Mouse (Mus musculus): ENCODE measurements around the gene Aggf1. TPM values are rescaled to one million over a fixed set of nuclear protein-coding genes. Genes with fewer than 3 reads are reported as not detected.

The Aggf1 gene
- polyA plus RNA-seq, 1 experiment from 2014 or later = 52.9 TPM

DNA sequence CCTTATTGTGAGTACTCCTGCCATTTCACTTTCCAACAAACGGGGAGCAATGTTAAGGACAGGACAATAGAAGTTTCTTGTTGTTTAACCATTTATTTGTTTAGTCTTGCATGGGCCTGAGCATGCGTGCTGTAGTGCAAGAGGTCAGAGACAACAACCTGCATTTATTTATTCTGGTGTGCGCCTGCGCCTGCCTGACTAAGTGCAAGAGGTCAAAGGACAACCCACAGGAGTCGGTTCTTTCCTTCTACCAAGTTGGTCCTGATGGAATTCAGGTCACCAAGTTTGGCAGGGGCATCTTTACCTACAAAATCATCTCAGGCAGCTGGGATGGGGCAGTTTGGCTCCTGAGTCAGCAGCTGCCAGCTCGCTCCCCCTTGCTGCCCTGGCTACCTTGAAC, 29.3 kb downstream of the Aggf1 start:
- H3K9me3 ChIP-seq (ENCODE audit: control insufficient read depth, low read length) = no peaks in the 10 kb centered on the region
- WGBS = 81% methylated on average over 6 of the region's 6 CpGs
- DNase-seq (ENCODE audit: low spot score) (no peak), ATAC-seq (ENCODE audit: insufficient read depth, low FRiP score, low TSS enrichment) (no peak)
- no peak overlapping the region for H3K27ac ChIP-seq (ENCODE audit: low read depth, low read length)
- no peak overlapping the region for H3K9ac ChIP-seq (ENCODE audit: low read length)
- H3K36me3 ChIP-seq (ENCODE audit: control insufficient read depth, insufficient read depth, low read length) = peaks cover 3% of the 10 kb centered on the region; the same call in 1 of the 2 replicates
- H3K4me3 ChIP-seq (ENCODE audit: low read depth, low read length) = no peak overlapping the region
- no peaks in the 10 kb centered on the region for H3K4me1 ChIP-seq (ENCODE audit: control insufficient read depth, insufficient read depth, low read length)
- no peaks in the 10 kb centered on the region for H3K27me3 ChIP-seq (ENCODE audit: control insufficient read depth, insufficient read depth, low read length)
- no peak overlapping the region for H3K4me2 ChIP-seq (ENCODE audit: low read depth)

DNA sequence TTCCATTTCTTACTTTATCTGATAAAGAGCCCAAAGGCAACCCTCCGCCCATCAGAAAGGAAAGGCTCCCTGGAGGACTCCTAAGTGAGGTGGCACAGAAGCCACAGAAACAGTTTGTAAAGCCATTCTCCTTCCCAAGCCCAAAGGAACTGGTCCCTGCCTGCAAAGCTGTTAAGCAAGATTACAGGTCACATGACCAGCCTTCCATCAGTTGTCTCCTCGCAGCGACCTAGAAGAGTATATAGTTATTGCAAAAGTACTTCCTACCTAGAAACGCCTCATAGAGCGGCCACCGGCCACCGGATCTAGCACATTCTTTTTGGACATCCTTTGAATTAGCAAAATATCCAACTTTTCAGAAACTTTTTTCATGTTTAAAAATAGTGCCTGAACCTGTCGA, 31.7 kb downstream of the Aggf1 start:
- ATAC-seq (ENCODE audit: insufficient read depth, low FRiP score, low TSS enrichment) = no peak
- no peak overlapping the region for H3K4me2 ChIP-seq (ENCODE audit: low read depth)
- no peaks in the 10 kb centered on the region for H3K27me3 ChIP-seq (ENCODE audit: control insufficient read depth, insufficient read depth, low read length)
- H3K36me3 ChIP-seq (ENCODE audit: control insufficient read depth, insufficient read depth, low read length) = no peaks in the 10 kb centered on the region
- no peaks in the 10 kb centered on the region for H3K9me3 ChIP-seq (ENCODE audit: control insufficient read depth, low read length)
- DNase-seq (ENCODE audit: low spot score) = no peak
- no peak overlapping the region for H3K27ac ChIP-seq (ENCODE audit: low read depth, low read length)
- H3K9ac ChIP-seq (ENCODE audit: low read length) = no peak overlapping the region
- no peak overlapping the region for H3K4me3 ChIP-seq (ENCODE audit: low read depth, low read length)
- WGBS = 87% methylated on average over 8 of the region's 8 CpGs
- no peaks in the 10 kb centered on the region for H3K4me1 ChIP-seq (ENCODE audit: control insufficient read depth, insufficient read depth, low read length)

DNA sequence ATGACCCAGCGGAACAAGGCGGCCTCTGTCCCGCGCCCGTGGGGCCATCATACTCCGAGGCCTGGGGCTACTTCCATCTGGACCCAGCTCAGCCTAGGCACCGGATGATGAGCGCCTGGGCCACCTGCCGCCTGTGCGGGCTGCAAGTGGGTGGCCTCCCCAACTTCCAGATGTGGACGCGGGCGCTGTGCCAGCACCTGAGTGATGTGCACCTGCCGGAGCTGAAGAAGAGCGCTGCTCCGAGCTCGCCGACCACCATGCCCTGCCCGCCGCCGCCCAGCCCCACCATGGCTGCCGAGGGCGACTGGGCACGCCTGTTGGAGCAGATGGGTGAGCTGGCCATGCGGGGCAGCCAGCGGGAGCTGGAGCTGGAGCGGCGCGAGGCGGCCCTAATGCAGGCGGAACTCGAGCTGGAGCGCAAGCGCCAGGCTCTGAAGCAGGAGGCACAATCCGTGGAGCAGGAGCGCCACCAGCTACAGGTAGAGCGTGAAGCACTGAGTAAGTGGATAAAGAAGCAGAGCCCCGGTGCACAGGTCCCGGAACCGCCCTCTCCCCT, 39.0 kb downstream of the Aggf1 start:
- Histone ChIP-seq H3K9me3 (ENCODE audit: control insufficient read depth, low read length) (no peaks in the 10 kb centered on the region), H3K36me3 (ENCODE audit: control insufficient read depth, insufficient read depth, low read length) (peaks cover 4% of the 10 kb centered on the region; the same call in 1 of the 2 replicates), H3K27me3 (ENCODE audit: control insufficient read depth, insufficient read depth, low read length) (no peaks in the 10 kb centered on the region), H3K4me1 (ENCODE audit: control insufficient read depth, insufficient read depth, low read length) (no peaks in the 10 kb centered on the region), H3K4me3 (ENCODE audit: low read depth, low read length) (no peak overlapping the region), H3K9ac (ENCODE audit: low read length) (no peak overlapping the region), H3K27ac (ENCODE audit: low read depth, low read length) (no peak overlapping the region), H3K4me2 (ENCODE audit: low read depth) (no peak overlapping the region)
- ATAC-seq (ENCODE audit: insufficient read depth, low FRiP score, low TSS enrichment) (0 out of 2 replicates have a peak, but pooled peaks have one; percentile 35), DNase-seq (ENCODE audit: low spot score) (no peak)
- WGBS = 59% methylated on average over 39 of the region's 40 CpGs

DNA sequence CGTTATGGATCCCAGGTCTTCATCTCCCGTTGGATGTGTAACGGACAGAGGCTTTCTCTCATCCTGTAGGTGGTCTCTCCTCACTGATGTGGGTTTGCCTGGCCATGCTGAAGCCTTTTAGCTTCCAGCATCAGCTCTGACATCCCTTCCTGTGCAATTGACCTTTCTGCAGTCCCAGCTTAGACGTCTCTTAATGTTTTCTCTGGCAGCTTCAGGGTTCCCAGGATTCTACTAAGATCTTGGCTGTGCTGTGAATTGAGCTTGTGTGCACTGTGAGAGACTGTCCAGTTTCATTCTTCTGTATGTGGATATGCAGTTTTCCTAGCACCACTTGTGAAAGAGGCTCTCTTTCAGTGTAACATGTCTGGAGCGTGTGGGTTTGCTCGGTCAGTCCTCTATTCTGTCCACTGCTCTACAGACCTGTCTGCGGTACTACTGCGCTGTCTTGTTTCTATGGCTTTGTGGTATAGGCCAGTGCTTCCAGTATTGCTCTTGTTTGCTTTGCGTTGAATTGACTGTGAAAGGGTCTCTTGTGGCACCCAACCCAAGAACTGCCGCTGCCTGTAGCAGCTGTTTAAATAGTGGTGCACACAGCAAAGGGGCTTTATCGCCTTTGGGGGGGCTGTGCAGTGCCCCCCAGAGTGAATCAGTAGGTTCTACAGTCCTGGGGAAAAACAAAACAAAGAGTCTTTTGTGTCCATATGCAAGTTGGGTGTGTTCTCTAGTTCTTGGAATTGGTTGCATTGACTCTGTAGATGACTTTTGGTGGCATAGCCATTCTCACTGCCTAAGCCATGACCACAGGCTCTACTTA, 42.9 kb downstream of the Aggf1 start:
- H3K27me3 ChIP-seq (ENCODE audit: control insufficient read depth, insufficient read depth, low read length) = no peaks in the 10 kb centered on the region
- H3K4me3 ChIP-seq (ENCODE audit: low read depth, low read length) = no peak overlapping the region
- H3K4me2 ChIP-seq (ENCODE audit: low read depth) = no peak overlapping the region
- H3K27ac ChIP-seq (ENCODE audit: low read depth, low read length) = no peak overlapping the region
- H3K9ac ChIP-seq (ENCODE audit: low read length) = no peak overlapping the region
- peaks cover 2% of the 10 kb centered on the region; the same call in 1 of the 2 replicates for H3K4me1 ChIP-seq (ENCODE audit: control insufficient read depth, insufficient read depth, low read length)
- ATAC-seq (ENCODE audit: insufficient read depth, low FRiP score, low TSS enrichment) = no peak
- no peaks in the 10 kb centered on the region for H3K9me3 ChIP-seq (ENCODE audit: control insufficient read depth, low read length)
- WGBS = 75% methylated on average over 11 of the region's 11 CpGs
- H3K36me3 ChIP-seq (ENCODE audit: control insufficient read depth, insufficient read depth, low read length) = peaks cover 4% of the 10 kb centered on the region; the same call in 1 of the 2 replicates
- DNase-seq (ENCODE audit: low spot score) = no peak

DNA sequence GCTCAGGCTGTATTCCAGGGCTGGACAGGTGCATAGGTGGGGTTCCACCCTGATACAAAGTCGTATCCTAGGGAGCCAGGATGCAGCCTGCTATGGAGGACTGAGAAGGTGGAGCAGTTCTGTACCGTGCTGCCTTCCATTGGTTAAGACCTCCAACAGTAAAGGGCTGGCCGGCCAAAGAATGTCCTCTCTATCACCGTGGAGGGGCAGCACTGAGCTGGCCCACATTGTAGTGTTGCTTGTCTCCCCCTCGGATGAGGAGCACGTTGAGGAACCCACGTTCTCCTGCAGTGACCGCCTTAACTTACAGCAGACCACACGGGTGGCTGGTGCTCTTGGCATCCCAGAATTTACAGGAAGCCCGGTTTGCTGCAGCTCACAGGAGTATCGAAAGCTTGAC, 44.6 kb downstream of the Aggf1 start:
- Histone ChIP-seq H3K36me3 (ENCODE audit: control insufficient read depth, insufficient read depth, low read length) (peaks cover 2% of the 10 kb centered on the region; the same call in 1 of the 2 replicates), H3K9ac (ENCODE audit: low read length) (no peak overlapping the region), H3K27me3 (ENCODE audit: control insufficient read depth, insufficient read depth, low read length) (no peaks in the 10 kb centered on the region), H3K4me3 (ENCODE audit: low read depth, low read length) (no peak overlapping the region), H3K27ac (ENCODE audit: low read depth, low read length) (no peak overlapping the region), H3K4me2 (ENCODE audit: low read depth) (no peak overlapping the region), H3K9me3 (ENCODE audit: control insufficient read depth, low read length) (no peaks in the 10 kb centered on the region), H3K4me1 (ENCODE audit: control insufficient read depth, insufficient read depth, low read length) (peaks cover 12% of the 10 kb centered on the region; the same call in 1 of the 2 replicates)
- WGBS = 59% methylated on average over 11 of the region's 11 CpGs
- no peak for ATAC-seq (ENCODE audit: insufficient read depth, low FRiP score, low TSS enrichment)
- no peak for DNase-seq (ENCODE audit: low spot score)

DNA sequence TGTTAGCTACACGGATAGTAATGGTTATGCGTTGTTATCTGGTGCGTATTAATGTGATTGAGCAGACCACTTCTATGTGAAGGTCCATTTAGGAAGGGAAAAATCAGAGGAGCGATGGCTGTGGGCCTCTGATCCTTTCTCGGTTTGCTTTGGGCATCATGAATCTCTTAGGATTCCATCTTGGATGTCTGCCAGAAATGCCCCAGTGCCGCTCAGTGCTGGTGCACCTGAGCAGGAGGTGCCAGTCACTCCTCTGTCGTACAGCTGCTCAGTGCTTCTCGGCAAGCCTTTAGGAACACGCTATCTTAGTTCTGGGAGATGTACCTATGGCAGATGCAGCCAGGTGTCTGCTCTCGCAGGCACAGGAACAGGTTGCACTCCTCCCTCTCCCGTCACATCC, 46.4 kb downstream of the Aggf1 start:
- H3K4me2 ChIP-seq (ENCODE audit: low read depth) = no peak overlapping the region
- WGBS = 91% methylated on average over 11 of the region's 11 CpGs
- H3K4me3 ChIP-seq (ENCODE audit: low read depth, low read length) = no peak overlapping the region
- H3K9ac ChIP-seq (ENCODE audit: low read length) = no peak overlapping the region
- no peaks in the 10 kb centered on the region for H3K36me3 ChIP-seq (ENCODE audit: control insufficient read depth, insufficient read depth, low read length)
- no peak overlapping the region for H3K27ac ChIP-seq (ENCODE audit: low read depth, low read length)
- no peak for ATAC-seq (ENCODE audit: insufficient read depth, low FRiP score, low TSS enrichment)
- peaks cover 15% of the 10 kb centered on the region; the same call in 1 of the 2 replicates for H3K4me1 ChIP-seq (ENCODE audit: control insufficient read depth, insufficient read depth, low read length)
- no peak for DNase-seq (ENCODE audit: low spot score)
- H3K9me3 ChIP-seq (ENCODE audit: control insufficient read depth, low read length) = no peaks in the 10 kb centered on the region
- no peaks in the 10 kb centered on the region for H3K27me3 ChIP-seq (ENCODE audit: control insufficient read depth, insufficient read depth, low read length)

DNA sequence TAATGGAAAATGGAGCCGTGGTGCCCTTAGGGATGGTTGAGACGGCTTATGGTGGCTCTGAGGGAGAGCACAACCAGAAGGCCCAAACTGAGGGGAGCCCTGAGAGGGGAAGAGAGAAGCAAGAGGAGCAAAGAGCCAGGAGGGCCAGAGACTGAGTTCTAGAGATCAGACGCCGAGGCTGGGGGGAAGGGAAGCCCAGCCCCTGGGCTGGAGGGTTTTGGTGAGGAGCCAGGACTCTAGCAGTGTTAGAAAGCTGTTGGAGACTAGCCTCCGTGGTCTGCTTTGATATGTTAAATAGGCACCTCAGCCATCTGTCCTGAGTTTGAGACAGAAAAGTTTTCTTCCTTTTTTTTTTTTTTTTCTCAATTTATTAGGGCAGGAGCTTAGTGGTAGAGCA, 47.8 kb downstream of the Aggf1 start:
- peaks cover 15% of the 10 kb centered on the region; the same call in 1 of the 2 replicates for H3K4me1 ChIP-seq (ENCODE audit: control insufficient read depth, insufficient read depth, low read length)
- no peak overlapping the region for H3K27ac ChIP-seq (ENCODE audit: low read depth, low read length)
- H3K9ac ChIP-seq (ENCODE audit: low read length) = peak overlapping the region; percentile 9; the same call in 1 of the 2 replicates
- H3K4me3 ChIP-seq (ENCODE audit: low read depth, low read length) = peak overlapping the region; percentile 79
- no peaks in the 10 kb centered on the region for H3K27me3 ChIP-seq (ENCODE audit: control insufficient read depth, insufficient read depth, low read length)
- peak overlapping the region; percentile 93 for H3K4me2 ChIP-seq (ENCODE audit: low read depth)
- WGBS = 3% methylated on average over 5 of the region's 5 CpGs
- ATAC-seq (ENCODE audit: insufficient read depth, low FRiP score, low TSS enrichment) (no peak), DNase-seq (ENCODE audit: low spot score) (peak; percentile 36)
- H3K36me3 ChIP-seq (ENCODE audit: control insufficient read depth, insufficient read depth, low read length) = no peaks in the 10 kb centered on the region
- no peaks in the 10 kb centered on the region for H3K9me3 ChIP-seq (ENCODE audit: control insufficient read depth, low read length)

DNA sequence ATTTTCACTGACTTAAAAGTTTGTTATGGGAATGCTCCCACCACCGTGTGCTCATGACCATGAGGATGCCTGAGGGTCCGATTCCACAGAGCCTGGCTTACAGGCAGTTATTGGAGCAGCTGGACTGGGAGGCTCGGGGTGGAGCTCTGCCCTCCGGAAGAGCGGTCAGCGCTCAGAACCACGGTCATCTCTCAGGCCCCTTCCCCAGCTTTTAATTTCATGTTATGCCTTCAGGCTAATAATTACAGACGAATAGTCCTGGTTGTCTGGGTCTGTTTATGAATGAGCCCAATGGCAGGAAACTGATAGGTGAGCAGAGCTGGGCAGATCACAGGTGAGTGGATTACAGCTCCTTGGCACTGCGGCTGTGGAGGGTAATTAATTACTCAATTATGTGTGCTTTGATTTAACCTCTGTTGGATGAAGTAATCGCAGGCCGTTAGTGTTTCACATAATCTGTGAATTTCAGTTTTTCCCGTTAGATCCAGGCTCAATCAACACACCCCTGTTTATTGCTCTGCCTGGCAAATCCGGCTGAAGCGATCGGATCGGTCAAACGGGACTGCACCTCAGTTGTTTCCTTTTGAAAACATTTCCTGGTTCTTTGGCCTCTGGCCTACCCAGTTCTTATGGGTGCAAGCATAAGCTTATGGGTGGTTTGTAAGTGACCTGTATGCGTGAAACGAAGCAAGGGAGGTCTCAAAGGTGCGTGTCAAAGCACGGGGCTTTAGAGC, 48.4 kb downstream of the Aggf1 start:
- no peaks in the 10 kb centered on the region for H3K9me3 ChIP-seq (ENCODE audit: control insufficient read depth, low read length)
- H3K27ac ChIP-seq (ENCODE audit: low read depth, low read length) = no peak overlapping the region
- DNase-seq (ENCODE audit: low spot score) (peak; percentile 55), ATAC-seq (ENCODE audit: insufficient read depth, low FRiP score, low TSS enrichment) (no peak)
- H3K4me2 ChIP-seq (ENCODE audit: low read depth) = peak overlapping the region; percentile 93
- H3K36me3 ChIP-seq (ENCODE audit: control insufficient read depth, insufficient read depth, low read length) = no peaks in the 10 kb centered on the region
- H3K4me3 ChIP-seq (ENCODE audit: low read depth, low read length) = peak overlapping the region; percentile 79
- no peaks in the 10 kb centered on the region for H3K27me3 ChIP-seq (ENCODE audit: control insufficient read depth, insufficient read depth, low read length)
- H3K4me1 ChIP-seq (ENCODE audit: control insufficient read depth, insufficient read depth, low read length) = peaks cover 15% of the 10 kb centered on the region; the same call in 1 of the 2 replicates
- WGBS = 7% methylated on average over 21 of the region's 21 CpGs
- H3K9ac ChIP-seq (ENCODE audit: low read length) = peak overlapping the region; percentile 44; the same call in 1 of the 2 replicates

Data from neural tube, embryonic 11.5 days (tissue).